Mouse (Mus musculus): ENCODE data around the gene Gcnt4. TPM values are rescaled to one million over a fixed set of nuclear protein-coding genes. Genes with fewer than 3 reads are reported as not detected.

Gcnt4 gene
- polyA plus RNA-seq, 1 experiment, result not detected

GRCm38 (mm10) chr13:96973318-96973717 is 48.8 kb downstream of the Gcnt4 start:
- TF ChIP-seq GATA1 (IDR thresholded peaks at IDR 0.05; ENCODE audit: low read length), result no peak

GRCm38 (mm10) chr13:96976986-96977595 is 52.6 kb downstream of the Gcnt4 start:
- no peak for TF ChIP-seq GATA1 (IDR thresholded peaks at IDR 0.05; ENCODE audit: low read length)

GRCm38 (mm10) chr13:96980561-96980960 is 56.1 kb downstream of the Gcnt4 start:
- no peak for TF ChIP-seq GATA1 (IDR thresholded peaks at IDR 0.05; ENCODE audit: low read length)

- TF ChIP-seq GATA1 (IDR thresholded peaks at IDR 0.05; ENCODE audit: low read length), result no peak
These were observed 59.0 kb downstream of the Gcnt4 start for GRCm38 (mm10) chr13:96983251-96984126.

GRCm38 (mm10) chr13:96984688-96985087 is 60.2 kb downstream of the Gcnt4 start:
- TF ChIP-seq GATA1 (IDR thresholded peaks at IDR 0.05; ENCODE audit: low read length), result no peak

- no peak for TF ChIP-seq GATA1 (IDR thresholded peaks at IDR 0.05; ENCODE audit: low read length)
These were observed 61.2 kb downstream of the Gcnt4 start for GRCm38 (mm10) chr13:96985599-96986275.

GRCm38 (mm10) chr13:96989129-96989528 is 64.6 kb downstream of the Gcnt4 start:
- no peak for TF ChIP-seq GATA1 (IDR thresholded peaks at IDR 0.05; ENCODE audit: low read length)

GRCm38 (mm10) chr13:96990045-96990444 is 65.6 kb downstream of the Gcnt4 start:
- TF ChIP-seq GATA1 (IDR thresholded peaks at IDR 0.05; ENCODE audit: low read length), result no peak

- no peak for TF ChIP-seq GATA1 (IDR thresholded peaks at IDR 0.05; ENCODE audit: low read length)
These were observed 66.2 kb downstream of the Gcnt4 start for GRCm38 (mm10) chr13:96990561-96991265.

- no peak for TF ChIP-seq GATA1 (IDR thresholded peaks at IDR 0.05; ENCODE audit: low read length)
These were observed 69.0 kb downstream of the Gcnt4 start for GRCm38 (mm10) chr13:96993291-96993989.

GRCm38 (mm10) chr13:96995243-96995642 is 70.8 kb downstream of the Gcnt4 start:
- no peak for TF ChIP-seq GATA1 (IDR thresholded peaks at IDR 0.05; ENCODE audit: low read length)

- TF ChIP-seq GATA1 (IDR thresholded peaks at IDR 0.05; ENCODE audit: low read length), result no peak
These were observed 72.6 kb downstream of the Gcnt4 start for GRCm38 (mm10) chr13:96997080-96997479.

Other genes starting within 250 kb of the Gcnt4 start
- gene Ankrd31, start 176.4 kb upstream of the Gcnt4 start, polyA plus RNA-seq (2012), result not detected in 2 replicates
- not detected in 2 replicates for gene 1700029F12Rik, start 109.7 kb downstream of the Gcnt4 start, polyA plus RNA-seq (2012)
- not detected in 2 replicates for gene Fam169a, start 142.6 kb downstream of the Gcnt4 start, polyA plus RNA-seq (2012)
- gene Gm6169, start 174.5 kb downstream of the Gcnt4 start, polyA plus RNA-seq (2012), result not detected in 2 replicates
- 22.6 and 24.6 TPM in 2 replicates for gene Gfm2, start 213.2 kb downstream of the Gcnt4 start, polyA plus RNA-seq (2012)
- 10.0 and 10.1 TPM in 2 replicates for gene Nsa2, start 213.2 kb downstream of the Gcnt4 start, polyA plus RNA-seq (2012)

Data from G1E-ER4 (cell line).